Mouse (Mus musculus) ZHBTc4 (cell line): ENCODE measurements around the gene Slc4a10.
A peak's percentile ranks its signal among the peaks of the same experiment; 100 is the strongest.

Source experiments
- DNase-seq: peaks from one replicate; pipeline ENCODE4 v3.0.0-alpha.2; 2011; ENCODE audit warnings: low read depth, low spot score

The Slc4a10 gene

GRCm38 (mm10) chr2:62046421-62046845, at the start of gene Slc4a10:
Gene Slc4a10 (plus strand): TSS chr2:62046462.
- DNase-seq = no peak

DNA sequence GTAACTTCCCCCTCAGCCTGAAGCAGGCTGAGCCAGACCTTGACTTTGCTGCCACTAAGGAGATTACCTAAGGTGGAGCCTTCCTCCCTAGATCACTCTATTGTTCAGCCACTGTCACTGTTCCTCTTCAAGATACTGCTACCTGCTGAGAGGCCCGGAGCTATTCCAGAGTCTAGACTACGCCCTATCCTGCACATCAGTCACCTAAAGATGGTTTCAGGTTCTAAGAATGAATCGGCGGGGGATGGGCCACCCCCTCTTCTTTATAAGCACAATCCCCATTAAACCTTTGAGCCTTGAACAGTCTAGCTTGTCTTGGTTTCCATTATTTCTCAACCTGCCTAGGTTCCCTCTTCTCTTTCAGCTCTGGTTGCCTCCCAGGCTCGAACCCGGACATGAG, 45.0 kb upstream of the Slc4a10 start:
- DNase-seq = peak; percentile 63

DNA sequence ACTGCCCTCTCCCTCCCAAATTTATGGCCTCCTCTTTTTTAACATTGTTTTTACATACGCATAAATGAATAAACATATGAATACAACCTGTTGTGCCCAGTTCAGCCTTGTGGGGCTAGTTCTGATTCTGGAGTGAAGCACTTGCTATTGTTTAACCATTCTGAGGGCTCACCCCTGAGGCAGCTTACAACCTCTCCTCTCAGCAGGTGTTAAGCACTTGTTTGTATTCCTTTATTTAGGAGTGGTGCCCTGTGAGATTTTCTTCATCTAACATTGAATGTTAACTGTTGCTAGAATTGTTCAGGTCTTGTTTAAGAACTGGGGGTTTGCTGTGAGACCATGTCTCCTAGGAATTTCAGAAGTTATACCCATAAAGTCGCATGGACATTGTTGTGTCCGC, 28.1 kb upstream of the Slc4a10 start:
- peak; percentile 72 for DNase-seq

GRCm38 (mm10) chr2:62046861-62047503, 720 bp downstream of the Slc4a10 start:
- no peak for DNase-seq

DNA sequence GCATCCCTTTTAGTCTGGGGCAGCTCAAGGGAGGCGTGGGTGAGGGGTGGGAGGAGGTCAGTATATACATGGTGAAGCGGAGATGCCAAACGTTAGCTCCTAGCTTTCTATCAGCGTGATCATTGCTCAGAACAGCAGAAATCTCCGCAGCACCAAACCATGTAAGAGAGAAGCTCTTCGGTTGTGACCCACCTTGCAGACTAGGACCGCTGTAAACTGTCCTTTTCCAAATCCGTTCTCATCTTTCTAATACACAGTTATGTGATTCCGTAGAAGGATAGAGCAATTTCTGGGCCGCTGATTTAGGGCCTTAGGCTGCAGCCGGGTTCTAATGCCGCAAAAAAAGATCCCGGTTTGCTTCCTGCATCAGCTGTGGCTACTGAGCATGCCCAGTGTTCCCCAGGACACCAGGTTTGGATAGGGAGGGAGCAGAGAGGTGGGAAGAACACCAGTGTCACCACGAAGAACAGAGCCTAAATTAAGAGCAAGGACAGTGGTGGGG, 1.3 kb downstream of the Slc4a10 start:
- peak; percentile 43 for DNase-seq

GRCm38 (mm10) chr2:62048116-62048515, 1.9 kb downstream of the Slc4a10 start:
- no peak for DNase-seq

GRCm38 (mm10) chr2:62076512-62076911, 30.2 kb downstream of the Slc4a10 start:
- DNase-seq = no peak

DNA sequence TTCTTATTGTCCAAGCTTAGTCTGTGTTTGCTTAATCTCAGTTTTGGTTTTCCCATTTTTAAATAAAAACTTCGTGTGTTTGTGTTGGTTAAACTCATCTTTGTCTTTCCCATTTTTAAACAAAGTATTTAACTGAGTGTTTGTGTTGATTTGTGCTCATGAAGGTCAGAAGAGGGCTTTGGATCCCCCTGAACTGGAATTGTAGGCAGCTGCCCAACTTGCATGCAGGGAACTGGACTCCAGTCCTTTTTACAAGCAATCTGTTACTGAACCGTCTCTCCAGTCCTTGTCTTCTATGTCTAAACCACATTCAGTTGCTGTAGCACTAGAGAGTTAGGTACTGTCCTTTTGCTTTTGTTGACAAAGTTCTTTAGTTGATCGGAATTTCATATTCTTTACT, 41.3 kb downstream of the Slc4a10 start:
- no peak for DNase-seq

DNA sequence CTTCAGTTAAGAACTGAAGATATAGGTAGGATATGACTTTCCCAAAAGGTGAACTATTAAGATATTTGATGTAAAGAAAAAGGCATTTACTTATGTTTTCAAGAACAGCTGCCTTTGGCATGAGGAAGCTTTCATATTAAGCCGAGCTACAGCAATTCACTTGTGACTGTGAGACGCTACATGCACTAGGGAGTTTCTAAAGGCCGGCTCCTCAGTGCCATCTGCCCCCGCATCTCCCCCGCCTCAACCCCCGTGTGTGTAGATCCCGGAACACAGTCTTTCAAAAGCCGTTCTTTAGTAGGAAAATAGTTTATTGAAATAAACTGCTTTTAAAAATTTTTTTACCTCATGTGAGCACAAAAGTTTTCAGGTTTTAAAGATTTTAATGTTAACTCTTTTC, 42.5 kb downstream of the Slc4a10 start:
- DNase-seq = no peak

GRCm38 (mm10) chr2:62089208-62089607, 42.9 kb downstream of the Slc4a10 start:
- DNase-seq = no peak

- DNase-seq = no peak
Measured at GRCm38 (mm10) chr2:62100526-62100925, 54.3 kb downstream of the Slc4a10 start.

- no peak for DNase-seq
Measured at GRCm38 (mm10) chr2:62115346-62115745, 69.1 kb downstream of the Slc4a10 start.

DNA sequence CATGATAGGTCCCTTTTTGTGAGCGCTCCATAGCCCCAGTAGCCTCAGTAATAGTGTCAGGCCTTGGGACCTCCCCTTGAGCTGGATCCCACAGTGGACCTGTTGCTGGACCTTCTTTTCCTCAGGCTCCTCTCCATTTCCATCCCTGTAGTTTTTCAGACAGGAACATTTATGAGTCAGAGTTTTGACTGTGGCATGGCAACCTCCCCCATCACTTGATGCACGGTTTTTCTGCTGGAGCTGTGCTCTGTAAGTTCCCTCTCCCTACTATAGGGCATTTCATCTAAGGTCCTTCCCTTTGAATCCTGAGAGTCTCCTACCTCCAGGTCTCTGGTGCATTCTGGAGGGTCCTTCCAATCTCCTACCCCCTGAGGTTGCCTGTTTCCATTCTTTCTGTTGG, 83.7 kb downstream of the Slc4a10 start:
- no peak for DNase-seq

- no peak for DNase-seq
Measured at GRCm38 (mm10) chr2:62134911-62135310, 88.6 kb downstream of the Slc4a10 start.

GRCm38 (mm10) chr2:62147636-62148035, 101.4 kb downstream of the Slc4a10 start:
- DNase-seq = no peak

GRCm38 (mm10) chr2:62149421-62149820, 103.2 kb downstream of the Slc4a10 start:
- DNase-seq = no peak

DNA sequence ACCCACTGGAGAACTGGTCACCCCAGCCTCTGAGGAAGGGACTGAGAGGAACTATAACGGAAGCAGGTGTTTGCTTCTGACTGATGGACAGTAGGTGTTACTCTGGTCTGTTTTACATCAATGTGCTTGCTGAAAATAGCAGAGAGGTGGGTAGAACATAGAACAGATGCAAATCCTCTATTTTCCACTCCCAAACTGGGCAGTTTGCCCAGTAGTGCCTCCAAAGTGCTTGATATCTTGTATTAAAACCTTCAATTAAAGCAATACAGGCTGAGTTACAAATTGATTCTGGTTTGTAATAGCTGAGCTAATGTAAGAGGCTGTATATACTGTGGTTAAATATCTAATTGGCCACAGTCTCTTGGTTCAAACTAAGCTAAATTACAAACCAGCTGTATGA, 104.6 kb downstream of the Slc4a10 start:
- DNase-seq = no peak

GRCm38 (mm10) chr2:62210109-62210508, 163.8 kb downstream of the Slc4a10 start:
- DNase-seq = no peak

DNA sequence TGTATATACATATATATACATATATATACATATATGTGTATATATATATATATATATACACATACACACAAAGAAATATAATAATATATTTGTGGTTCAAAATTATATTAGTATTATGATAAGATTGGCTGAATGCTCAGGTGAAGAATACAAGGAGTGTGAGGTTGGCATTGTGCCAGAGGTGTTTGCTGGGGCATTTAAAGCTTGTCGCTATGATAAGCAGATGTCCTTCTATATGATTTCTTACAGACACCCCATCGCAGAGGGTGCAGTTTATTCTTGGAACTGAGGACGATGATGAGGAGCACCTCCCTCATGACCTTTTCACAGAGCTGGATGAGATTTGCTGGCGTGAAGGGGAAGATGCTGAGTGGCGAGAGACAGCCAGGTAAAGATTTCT, 164.8 kb downstream of the Slc4a10 start:
- no peak for DNase-seq

- no peak for DNase-seq
Measured at GRCm38 (mm10) chr2:62227563-62227962, 181.3 kb downstream of the Slc4a10 start.

GRCm38 (mm10) chr2:62231271-62231670, 185.0 kb downstream of the Slc4a10 start:
- no peak for DNase-seq

- DNase-seq = no peak
Measured at GRCm38 (mm10) chr2:62244167-62244566, 197.9 kb downstream of the Slc4a10 start.

DNA sequence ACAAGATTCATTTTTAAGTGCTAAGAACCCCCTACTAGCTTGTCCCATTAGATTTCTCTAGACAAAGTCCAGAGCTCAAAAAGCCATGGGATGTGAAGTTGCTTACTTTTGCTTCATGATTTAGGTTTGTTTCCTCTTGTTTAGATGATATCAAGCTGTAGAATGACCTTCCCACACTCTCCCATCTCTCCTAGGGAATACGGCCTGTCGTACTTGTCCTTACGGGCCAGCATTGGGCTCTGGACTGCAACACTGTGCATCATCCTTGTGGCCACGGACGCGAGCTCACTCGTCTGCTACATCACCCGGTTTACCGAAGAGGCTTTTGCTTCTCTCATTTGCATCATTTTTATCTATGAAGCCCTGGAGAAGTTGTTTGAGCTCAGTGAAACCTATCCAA, 222.2 kb downstream of the Slc4a10 start:
- DNase-seq = no peak

DNA sequence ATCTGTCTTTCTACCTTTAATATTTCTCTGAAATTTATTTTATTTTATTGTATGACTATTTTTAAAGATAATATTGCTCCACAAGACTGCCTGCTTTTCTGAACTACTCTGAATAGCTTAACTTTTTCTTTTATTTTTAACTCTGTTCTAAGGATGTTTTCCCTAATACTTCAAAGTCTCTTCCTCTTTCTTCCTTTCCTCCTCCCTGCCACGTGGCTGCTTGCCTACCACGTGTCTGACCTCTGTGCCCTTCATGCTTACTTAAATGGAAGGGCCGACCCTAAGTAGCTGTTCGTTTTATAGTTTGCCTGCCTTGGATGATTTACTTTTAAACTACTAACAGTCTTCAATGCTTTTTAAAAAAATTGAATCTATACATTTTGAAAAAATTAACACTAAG, 225.6 kb downstream of the Slc4a10 start:
- no peak for DNase-seq
